Mouse (Mus musculus): Measurements from ENCODE around the gene Gpr173.

The Gpr173 gene

DNA sequence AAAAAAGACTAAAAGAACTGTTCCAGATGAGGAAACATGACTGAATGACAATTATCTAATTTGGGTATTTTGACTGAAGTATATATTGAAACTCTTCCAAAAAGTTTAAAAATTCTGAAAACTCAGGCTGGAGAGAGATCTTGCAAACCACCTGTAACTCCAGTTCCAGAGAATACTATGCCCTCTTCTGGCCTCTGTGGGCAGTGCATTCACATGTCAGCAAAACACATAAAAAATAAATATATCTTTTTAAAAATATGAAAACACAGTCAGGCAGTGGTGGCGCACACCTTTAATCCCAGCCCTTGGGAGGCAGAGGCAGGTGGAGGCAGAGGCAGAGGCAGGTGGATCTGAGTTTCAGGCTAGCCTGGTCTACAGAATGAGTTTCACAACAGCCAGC is 44.9 kb downstream of the Gpr173 start:
- ChIA-PET POLR2A (interaction anchor here in 1 of 4 experiments (0.7 kb wide), 1 partner anchor 19 kb away, joined by 3 read pairs; no protein-coding TSS in a partner anchor), CTCF (no interaction called here)

DNA sequence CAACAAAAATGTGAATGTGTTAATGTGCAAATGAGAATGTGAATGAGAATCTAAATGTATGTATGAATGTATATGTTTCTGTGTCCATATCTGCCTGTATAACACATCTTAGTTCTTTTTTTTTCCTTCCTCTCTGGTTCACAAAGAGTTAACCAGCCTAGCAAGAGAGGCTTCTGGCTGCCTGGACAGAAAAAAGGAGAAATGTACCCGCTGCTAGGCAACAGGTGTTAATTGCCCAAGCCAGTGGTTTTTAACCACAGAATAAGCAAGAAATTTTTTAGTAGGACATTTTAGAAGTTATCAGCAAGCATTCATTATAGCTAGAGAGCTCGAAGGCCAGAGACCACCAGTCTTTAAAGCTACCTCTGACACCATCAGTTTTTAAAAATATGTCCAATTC is 45.7 kb downstream of the Gpr173 start:
- ChIA-PET POLR2A (interaction anchor here in 3 of 4 experiments (0.5 to 2.7 kb wide), 5 partner anchors 13 to 90 kb away, joined by 3 to 10 read pairs (median 4); partner anchors contain the start of gene Kdm5c (in 1 of the 3)), CTCF (no interaction called here)

DNA sequence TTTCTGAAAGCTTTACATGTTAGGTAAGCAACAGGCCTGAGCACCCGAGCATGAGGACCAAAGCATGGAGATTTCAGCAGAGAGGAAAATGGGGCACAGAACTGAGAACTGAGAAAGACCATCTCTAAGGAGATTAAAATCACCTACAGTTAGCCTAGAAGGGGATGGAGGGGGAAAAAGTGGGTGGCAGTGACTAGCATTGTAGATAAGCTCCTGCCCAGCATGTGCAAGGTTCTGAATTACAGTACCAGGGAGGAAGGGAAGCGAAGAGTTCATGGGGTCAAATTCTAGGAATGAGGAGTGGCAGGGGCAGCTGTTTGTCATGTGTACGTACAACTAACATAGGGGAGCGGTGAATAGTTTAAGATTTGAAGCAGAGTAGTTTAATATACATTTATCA is 48.0 kb downstream of the Gpr173 start:
- POLR2A ChIA-PET = interaction anchor here in 2 of 4 experiments (0.8 to 2.7 kb wide), 4 partner anchors 12 to 16 kb away, joined by 3 to 9 read pairs (median 6); no protein-coding TSS in a partner anchor
- CTCF ChIA-PET = no interaction called here

DNA sequence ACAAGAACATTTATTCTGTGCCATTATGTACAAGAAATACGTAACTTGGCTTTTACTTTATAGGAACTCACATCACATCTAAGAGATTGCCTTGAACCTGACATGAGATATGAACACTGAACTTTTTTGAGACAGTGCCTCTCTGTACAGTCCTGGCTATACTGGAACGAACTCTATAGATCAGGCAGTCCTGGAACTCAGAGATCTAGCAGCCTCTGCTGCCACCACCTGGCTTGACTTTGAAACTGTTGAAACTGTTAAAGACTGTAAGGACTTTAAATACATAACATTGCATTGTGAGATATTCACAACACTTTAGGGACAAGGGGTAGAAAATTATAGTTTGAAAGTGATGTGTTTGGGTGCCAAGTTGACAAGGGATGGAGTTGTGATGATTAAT is 60.6 kb downstream of the Gpr173 start:
- POLR2A ChIA-PET = interaction anchor here in 1 of 4 experiments (1.1 kb wide), 1 partner anchor 20 kb away, joined by 3 read pairs; no protein-coding TSS in a partner anchor
- CTCF ChIA-PET = no interaction called here

DNA sequence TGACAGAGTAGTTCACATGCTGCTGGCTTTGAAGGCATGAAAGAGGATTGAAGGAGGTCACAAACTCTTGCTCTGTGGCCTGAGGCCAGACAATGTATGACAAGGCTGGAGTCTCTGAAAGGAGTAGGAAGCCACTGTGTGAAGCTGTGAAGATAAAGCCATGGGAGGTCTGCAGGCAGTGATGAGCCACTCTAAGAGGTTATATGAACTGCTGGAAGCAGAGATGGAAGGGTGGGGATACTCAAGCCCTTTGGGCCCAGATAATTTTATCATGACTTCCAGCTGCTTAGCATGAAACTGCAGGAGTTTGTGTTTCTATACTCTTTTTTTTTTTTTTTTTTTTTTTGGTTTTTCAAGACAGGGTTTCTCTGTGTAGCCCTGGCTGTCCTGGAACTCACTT is 61.1 kb downstream of the Gpr173 start:
- CTCF ChIA-PET = no interaction called here

DNA sequence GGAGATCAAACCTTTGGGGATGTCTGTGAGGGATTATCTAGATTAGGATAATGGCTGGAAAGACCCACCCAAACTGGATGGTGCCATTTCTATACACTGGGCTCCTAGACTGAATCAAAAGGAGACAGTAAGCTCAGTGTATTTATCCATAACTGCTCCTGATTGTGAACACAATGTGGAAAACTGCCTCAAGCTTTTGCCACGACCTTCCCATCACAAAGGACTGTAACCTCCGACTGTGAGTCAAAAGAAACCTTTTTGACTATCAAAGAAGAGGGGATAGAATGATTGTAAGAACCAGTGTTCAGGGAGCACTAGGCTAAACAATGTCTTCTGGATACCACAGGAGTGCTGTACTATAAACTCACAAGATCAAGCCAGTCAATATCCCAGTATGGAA is 62.3 kb downstream of the Gpr173 start:
- CTCF ChIA-PET = interaction anchor here in 3 of 4 experiments (0.7 to 1.0 kb wide), 4 partner anchors 30 to 70 kb away, joined by 3 read pairs; no protein-coding TSS in a partner anchor
- POLR2A ChIA-PET = interaction anchor here in 3 of 4 experiments (0.6 to 1.6 kb wide), 10 partner anchors 9 to 1415 kb away, joined by 3 to 7 read pairs (median 4); partner anchors contain the start of gene Tspyl2 (in 1 of the 3)

More for the DNA sequence above, 61.1 kb downstream of the Gpr173 start:
- POLR2A ChIA-PET = interaction anchor here in 1 of 4 experiments (1.1 kb wide), 1 partner anchor 19 kb away, joined by 3 read pairs; no protein-coding TSS in a partner anchor

Data from embryonic stem cell, embryonic (primary cell).